ENCODE assay signal across 8 mouse cellular contexts in the genomic region with DNA sequence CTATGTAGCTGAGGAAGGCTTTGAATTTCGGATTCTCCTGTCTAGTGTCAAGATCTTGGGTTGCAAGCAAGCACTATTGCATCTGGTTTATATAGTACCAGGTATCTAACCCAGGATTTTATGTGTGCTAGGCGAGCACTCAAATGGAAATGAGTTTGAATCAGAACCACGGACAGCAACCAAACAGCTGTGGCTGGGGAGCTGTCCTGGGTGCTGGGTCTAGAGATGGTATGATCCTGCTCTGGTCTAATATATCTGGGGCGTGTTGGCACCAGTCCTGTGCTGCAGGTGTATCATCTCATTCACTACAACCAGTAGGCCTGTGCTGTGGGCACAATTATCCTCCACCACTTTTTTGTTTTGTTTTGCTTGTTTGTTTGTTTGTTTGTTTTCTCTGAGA.
DNase-seq lines count a peak whose midpoint lies in the region; TF ChIP-seq lines count a peak whose summit lies in the region.

No protein-coding gene starts in this region.

- no peaks in the 10 kb centered on the region for H3K27me3 ChIP-seq in heart, adult 2 months (ENCODE audit: control insufficient read depth, insufficient read depth, low read length)
- H3K27me3 ChIP-seq in C2C12 (ENCODE audit: control insufficient read depth, insufficient read depth, insufficient read length), result peaks cover 10% of the 10 kb centered on the region
- H3K27me3 ChIP-seq in liver, adult 2 months (ENCODE audit: control insufficient read depth, insufficient read depth, low read length), result no peaks in the 10 kb centered on the region; the same call in 1 of the 2 replicates

- H3K36me3 ChIP-seq in heart, adult 2 months (ENCODE audit: control insufficient read depth, insufficient read depth, low read length), result no peaks in the 10 kb centered on the region
- H3K36me3 ChIP-seq in C2C12 (ENCODE audit: control insufficient read depth, insufficient read depth), result no peaks in the 10 kb centered on the region
- no peaks in the 10 kb centered on the region for H3K36me3 ChIP-seq in liver, adult 2 months (ENCODE audit: control insufficient read depth, insufficient read depth, low read length)

- TF ChIP-seq CTCF in heart, adult 2 months (IDR thresholded peaks at IDR 0.05), result no peak
- TF ChIP-seq CTCF in C2C12 (IDR thresholded peaks at IDR 0.05; ENCODE audit: control insufficient read depth, insufficient read depth, insufficient read length), result no peak
- TF ChIP-seq CTCF in liver, adult 2 months (IDR thresholded peaks at IDR 0.05; ENCODE audit: low read depth, low read length), result no peak
- TF ChIP-seq CTCF in layer of hippocampus, adult 2 months (conservative IDR thresholded peaks at IDR 0.05), result no peak

- 13% methylated on average over 4 of the region's 4 CpGs for WGBS in heart, adult 2 months
- 15% methylated on average over 4 of the region's 4 CpGs for WGBS in liver, adult 2 months

- peak; percentile 7 to 46 for DNase-seq in heart, adult 2 months
- DNase-seq in heart, postnatal 25 days (ENCODE audit: low spot score), result no peak
- peak; percentile 70 for DNase-seq in embryo, embryonic 10 days (ENCODE audit: low spot score)
- DNase-seq in liver, adult 2 months (ENCODE audit: extremely low read depth, low read depth, low spot score), result peak; percentile 8
- peak; percentile 18 for DNase-seq in thymus, postnatal 14 days
- DNase-seq in layer of hippocampus, adult 9-11 months, result no peak
- no peak for DNase-seq in layer of hippocampus, adult 2 months (ENCODE audit: low spot score in 2 of 2)

- 0 out of 2 replicates have a peak, but pooled peaks have one; percentile 34 for TF ChIP-seq EP300 in heart, adult 2 months (IDR thresholded peaks at IDR 0.05; ENCODE audit: insufficient read depth, low read depth, low read length)

- no peaks in the 10 kb centered on the region for H3K79me3 ChIP-seq in C2C12 (ENCODE audit: low read depth)

- H3K79me2 ChIP-seq in heart, adult 2 months (replicated peaks; ENCODE audit: control insufficient read depth, insufficient read depth, low read length), result no peaks in the 10 kb centered on the region
- no peaks in the 10 kb centered on the region for H3K79me2 ChIP-seq in C2C12 (ENCODE audit: control insufficient read depth, insufficient read depth)
- H3K79me2 ChIP-seq in liver, adult 2 months (ENCODE audit: control insufficient read depth, insufficient read depth, low read length), result no peaks in the 10 kb centered on the region

- no peak for TF ChIP-seq POLR2A in heart, adult 2 months (IDR thresholded peaks at IDR 0.05; ENCODE audit: insufficient read depth, low read depth, low read length)
- TF ChIP-seq POLR2A in liver, adult 2 months (IDR thresholded peaks at IDR 0.05; ENCODE audit: extremely low read depth, insufficient read depth, low read length), result no peak

- no peak overlapping the region for H3K27ac ChIP-seq in heart, adult 2 months
- no peak overlapping the region for H3K27ac ChIP-seq in liver, adult 2 months (replicated peaks; ENCODE audit: insufficient read depth, low read depth, low read length)
- no peak overlapping the region for H3K27ac ChIP-seq in layer of hippocampus, adult 2 months

- H3K4me1 ChIP-seq in heart, adult 2 months (ENCODE audit: control insufficient read depth, insufficient read depth, low read length), result no peaks in the 10 kb centered on the region
- no peaks in the 10 kb centered on the region for H3K4me1 ChIP-seq in liver, adult 2 months (ENCODE audit: control insufficient read depth, insufficient read depth, low read length)

- H3ac ChIP-seq in C2C12 (ENCODE audit: control insufficient read depth, insufficient read length, low read depth), result no peak overlapping the region

- intact Hi-C loops in heart, adult 2 months (cut with DNase I), result no loop called here
- intact Hi-C loops in heart, postnatal 25 days (cut with DNase I), result no loop called here

- H3K9ac ChIP-seq in heart, adult 2 months (ENCODE audit: low read depth, low read length), result no peak overlapping the region
- H3K9ac ChIP-seq in liver, adult 2 months (ENCODE audit: low read depth, low read length), result no peak overlapping the region

- H3K4me3 ChIP-seq in heart, adult 2 months, result no peak overlapping the region
- no peak overlapping the region for H3K4me3 ChIP-seq in C2C12 (ENCODE audit: insufficient read depth, poor library complexity, severe bottlenecking)
- H3K4me3 ChIP-seq in liver, adult 2 months (ENCODE audit: insufficient read depth, low read depth, low read length), result no peak overlapping the region
- H3K4me3 ChIP-seq in layer of hippocampus, adult 2 months, result no peak overlapping the region

TF ChIP-seq in C2C12, 6 proteins besides CTCF, POLR2A, EP300 and RAD21:
- peak; percentile 65 for TF ChIP-seq MYOD1 (IDR thresholded peaks at IDR 0.05; ENCODE audit: control insufficient read depth, insufficient read length, low read depth)
- no peak for TF ChIP-seq FOSL1 (IDR thresholded peaks at IDR 0.05; ENCODE audit: insufficient read depth, low read length, poor library complexity, severe bottlenecking)
- no peak for TF ChIP-seq MYOG (IDR thresholded peaks at IDR 0.05; ENCODE audit: control insufficient read depth, extremely low read depth, insufficient read length)
- peak; percentile 93 for TF ChIP-seq MAX (IDR thresholded peaks at IDR 0.05)
- no peak for TF ChIP-seq CEBPB (IDR thresholded peaks at IDR 0.05; ENCODE audit: low read depth)
- TF ChIP-seq USF1 (IDR thresholded peaks at IDR 0.05; ENCODE audit: low read depth), result no peak

Comparison
In these comparisons a context has a peak if more than half of its experiments do, and no peak if none do; other contexts are left out.
1. DNase-seq: peak in heart, adult 2 months (2 of 2), embryo, embryonic 10 days (single experiment), liver, adult 2 months (single experiment) and thymus, postnatal 14 days (single experiment); none in heart, postnatal 25 days (single experiment), layer of hippocampus, adult 9-11 months (single experiment) and layer of hippocampus, adult 2 months (0 of 2).